Mouse (Mus musculus) liver, postnatal 0 days (tissue): ENCODE measurements around the gene Specc1.

Experiments
- CTCF ChIP-seq: sonication (generic); IDR thresholded peaks from 2 replicates; pipeline ENCODE4 v1.5.1; 2016; ENCODE audit warnings: antibody characterized with exemption, low read depth
- EP300 ChIP-seq: IDR thresholded peaks from 2 replicates; pipeline ENCODE4 v1.6.1; 2016; ENCODE audit warnings: antibody characterized with exemption, low read depth, mild to moderate bottlenecking

DNA sequence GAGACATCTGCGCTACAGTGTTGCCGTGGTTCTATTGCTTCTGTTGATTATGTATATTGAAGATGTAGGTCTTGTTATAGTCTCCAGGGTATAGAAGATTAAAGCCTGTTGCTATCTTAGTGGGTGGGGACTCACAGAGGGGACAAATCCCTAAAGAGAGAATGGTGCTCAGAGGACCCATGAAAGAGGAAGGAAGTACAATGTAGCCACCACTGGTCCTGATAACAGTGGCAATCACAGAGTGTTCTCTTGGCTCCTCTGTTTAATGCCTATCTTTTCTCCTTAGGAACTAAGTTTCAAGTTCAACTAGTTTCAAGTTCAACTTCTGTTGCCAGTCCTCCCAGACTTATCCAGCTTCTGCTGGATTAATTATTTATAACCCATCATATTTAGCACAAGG is 13.7 kb upstream of the Specc1 start:
- TF ChIP-seq CTCF (no peak), EP300 (no peak)
